Mouse (Mus musculus): ENCODE measurements around the gene Btf3l4. TPM values are rescaled to one million over a fixed set of nuclear protein-coding genes. Genes with fewer than 3 reads are reported as not detected.

The Btf3l4 gene
- total RNA-seq, 2 experiments from 2014 or later: 35.0 to 51.4 TPM

DNA sequence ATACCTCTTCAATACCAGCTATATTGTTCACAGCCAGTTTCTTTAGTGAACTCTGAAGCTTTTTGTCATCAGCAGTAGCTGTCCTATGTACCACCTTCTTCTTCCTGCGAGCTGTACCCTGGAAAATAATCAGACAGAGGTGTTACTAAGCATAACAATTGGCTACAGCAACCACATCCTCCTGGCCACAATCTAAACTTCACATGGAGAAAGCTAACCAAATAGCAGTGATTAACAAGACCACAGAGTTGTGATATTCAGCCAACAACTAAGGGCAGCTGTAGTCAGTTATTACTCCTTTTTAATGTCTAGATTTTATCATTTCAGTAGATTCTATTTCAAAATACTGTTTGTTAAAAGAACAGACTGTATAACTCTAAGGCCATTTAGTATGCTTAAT, 7.3 kb downstream of the Btf3l4 start:
- ATAC-seq (replicated peaks; ENCODE audit: poor library complexity, severe bottlenecking): no peak

GRCm38 (mm10) chr4:108825677-108826076, 7.7 kb downstream of the Btf3l4 start:
- ATAC-seq (replicated peaks; ENCODE audit: poor library complexity, severe bottlenecking): no peak

GRCm38 (mm10) chr4:108811550-108811949, 21.9 kb downstream of the Btf3l4 start:
- ATAC-seq (replicated peaks; ENCODE audit: poor library complexity, severe bottlenecking): no peak

DNA sequence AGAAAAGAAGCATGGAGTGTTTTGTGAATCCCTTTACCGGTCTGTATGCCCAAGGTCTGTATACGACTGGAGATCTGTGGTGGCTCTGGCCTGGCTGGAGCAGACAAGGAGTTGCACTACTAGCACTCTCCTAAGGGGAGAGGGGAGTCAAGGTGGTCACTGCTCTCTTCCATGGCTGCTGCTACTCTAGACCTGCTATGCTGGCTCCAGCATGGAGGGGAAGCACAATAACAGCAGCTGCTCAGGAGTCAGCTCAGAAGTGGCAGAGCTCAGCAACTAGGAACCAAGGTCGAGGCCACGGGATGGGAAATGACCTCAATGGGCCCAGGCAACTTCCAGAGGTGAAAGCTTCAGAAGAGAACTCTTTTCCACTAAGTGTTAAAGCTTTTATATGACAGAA, 22.3 kb downstream of the Btf3l4 start:
- ATAC-seq (replicated peaks; ENCODE audit: poor library complexity, severe bottlenecking): no peak

- no peak for ATAC-seq (replicated peaks; ENCODE audit: poor library complexity, severe bottlenecking)
Measured at GRCm38 (mm10) chr4:108803535-108803934, 29.9 kb downstream of the Btf3l4 start.

DNA sequence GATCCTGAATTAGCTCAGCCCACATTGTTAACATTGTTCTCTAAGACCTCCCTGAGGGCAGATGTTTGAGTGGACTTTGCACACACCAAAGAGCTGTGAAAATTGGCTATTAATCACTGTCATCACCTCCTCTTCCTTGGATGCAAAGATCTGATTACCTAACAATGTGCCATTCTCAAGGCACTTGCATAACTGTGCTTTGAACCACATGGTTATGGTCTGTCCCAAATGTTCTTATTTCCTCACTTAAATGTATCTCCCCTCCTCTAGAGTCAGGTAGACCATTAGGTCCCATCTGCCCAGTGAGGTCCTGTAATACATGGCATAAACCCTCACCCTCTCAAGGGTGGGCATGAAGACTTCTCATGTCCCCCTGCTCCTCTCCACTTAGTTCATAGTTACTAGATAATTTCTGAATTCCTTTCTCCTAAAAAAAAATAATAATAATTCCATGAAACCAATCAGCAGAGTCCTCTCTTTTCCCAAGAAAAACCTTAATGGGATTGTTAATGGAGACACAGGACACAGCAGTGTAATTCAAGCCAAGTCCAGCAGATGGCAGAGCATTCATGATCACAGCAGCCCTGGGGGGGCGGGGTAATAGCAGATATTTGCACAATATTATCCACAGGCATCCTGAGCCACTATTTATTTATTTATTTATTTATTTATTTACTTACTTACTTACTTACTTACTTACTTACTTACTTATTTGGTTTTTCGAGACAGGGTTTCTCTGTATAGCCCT, 35.2 kb downstream of the Btf3l4 start:
- peak; percentile 79 for ATAC-seq (replicated peaks; ENCODE audit: poor library complexity, severe bottlenecking)

- no peak for ATAC-seq (replicated peaks; ENCODE audit: poor library complexity, severe bottlenecking)
Measured at GRCm38 (mm10) chr4:108796701-108797100, 36.7 kb downstream of the Btf3l4 start.

GRCm38 (mm10) chr4:108793941-108794340, 39.5 kb downstream of the Btf3l4 start:
- ATAC-seq (replicated peaks; ENCODE audit: poor library complexity, severe bottlenecking): no peak

DNA sequence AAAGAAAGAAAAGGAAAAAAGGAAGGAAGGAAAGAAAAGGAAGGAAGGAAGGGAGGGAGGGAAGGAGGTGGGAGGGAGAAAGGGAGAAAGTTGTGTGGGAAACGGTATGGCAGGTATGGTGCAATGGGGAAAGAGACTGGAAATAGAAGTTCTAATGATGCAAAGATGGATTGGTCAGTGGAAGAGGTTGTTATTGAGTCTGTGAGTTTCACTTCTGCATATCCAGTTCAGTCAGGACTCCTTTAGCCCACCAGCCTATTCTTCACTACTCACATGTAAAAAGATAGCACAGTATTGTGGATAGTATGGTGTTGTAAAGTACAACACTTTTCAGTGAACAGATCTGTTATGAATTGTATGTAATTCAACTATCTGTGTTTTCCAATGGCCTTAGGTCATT, 42.9 kb downstream of the Btf3l4 start:
- ATAC-seq (replicated peaks; ENCODE audit: poor library complexity, severe bottlenecking): peak; percentile 84

GRCm38 (mm10) chr4:108789258-108789936, 44.0 kb downstream of the Btf3l4 start:
- peak; percentile 93 for ATAC-seq (replicated peaks; ENCODE audit: poor library complexity, severe bottlenecking)

DNA sequence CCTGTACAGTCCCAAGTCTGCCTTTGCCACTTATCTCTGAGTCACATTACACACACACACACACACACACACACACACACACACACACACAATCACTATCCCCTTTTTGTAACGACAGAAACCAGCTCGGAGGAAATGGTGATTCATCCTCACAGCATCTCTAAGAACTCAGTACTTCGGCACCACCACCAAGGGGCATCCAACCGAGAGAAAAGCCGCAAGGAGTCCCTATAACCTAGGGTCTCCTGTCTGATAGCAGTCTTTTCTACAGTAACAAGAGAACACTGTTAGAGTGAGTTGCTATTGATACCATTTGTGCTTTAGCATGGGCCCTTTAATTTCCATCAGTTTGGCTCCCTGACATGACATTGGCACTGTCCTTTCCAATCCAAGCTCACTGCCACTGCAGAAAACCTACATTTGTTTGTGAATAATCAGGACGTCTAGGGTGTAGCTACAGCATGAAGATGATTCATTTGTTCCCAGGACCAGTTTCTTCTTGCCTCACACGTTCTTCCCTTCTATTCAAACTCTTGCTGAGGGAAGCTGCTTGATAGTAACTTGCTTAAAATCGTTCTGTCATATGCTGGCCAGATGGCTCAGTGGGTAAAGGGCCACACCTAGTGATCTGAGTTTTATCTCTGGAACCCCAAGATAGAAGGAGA, 50.9 kb downstream of the Btf3l4 start:
- peak; percentile 47 for ATAC-seq (replicated peaks; ENCODE audit: poor library complexity, severe bottlenecking)

DNA sequence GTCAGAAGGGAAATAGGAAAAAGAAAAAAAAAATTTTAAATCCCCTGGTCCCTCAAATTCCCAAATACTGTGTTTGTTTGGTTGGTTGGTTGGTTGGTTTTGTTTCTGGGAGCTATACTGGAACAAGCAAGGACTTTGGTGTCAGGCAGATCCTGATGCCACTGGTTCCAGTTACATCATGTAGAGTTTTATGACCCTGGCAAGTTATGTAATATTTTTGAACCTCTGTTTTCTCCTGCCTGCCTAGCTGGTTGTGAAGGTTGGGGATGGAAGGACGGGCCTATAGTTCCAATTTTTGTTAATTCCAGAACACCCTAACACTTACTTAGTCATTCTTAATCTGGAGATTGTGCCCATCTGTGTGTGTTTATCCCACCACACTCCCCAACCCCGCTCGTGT, 51.8 kb downstream of the Btf3l4 start:
- no peak for ATAC-seq (replicated peaks; ENCODE audit: poor library complexity, severe bottlenecking)

DNA sequence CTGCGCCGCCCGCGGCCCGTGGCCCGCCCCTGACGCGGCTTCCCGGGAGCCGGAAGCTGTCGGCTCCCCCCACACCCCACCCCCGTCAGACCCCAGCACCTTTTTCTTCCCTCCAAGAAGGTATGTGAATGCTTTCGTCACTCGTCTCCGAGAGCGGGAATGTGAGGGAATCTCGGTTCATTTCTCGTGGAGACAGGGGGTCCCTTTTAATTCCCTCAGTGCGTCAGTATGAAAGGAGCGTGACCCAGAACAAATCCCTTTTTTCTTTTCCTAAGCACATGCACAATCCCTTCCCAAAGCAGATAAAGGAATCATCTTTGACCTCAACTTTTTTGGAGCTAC, 52.6 kb downstream of the Btf3l4 start:
- ATAC-seq (replicated peaks; ENCODE audit: poor library complexity, severe bottlenecking): no peak

DNA sequence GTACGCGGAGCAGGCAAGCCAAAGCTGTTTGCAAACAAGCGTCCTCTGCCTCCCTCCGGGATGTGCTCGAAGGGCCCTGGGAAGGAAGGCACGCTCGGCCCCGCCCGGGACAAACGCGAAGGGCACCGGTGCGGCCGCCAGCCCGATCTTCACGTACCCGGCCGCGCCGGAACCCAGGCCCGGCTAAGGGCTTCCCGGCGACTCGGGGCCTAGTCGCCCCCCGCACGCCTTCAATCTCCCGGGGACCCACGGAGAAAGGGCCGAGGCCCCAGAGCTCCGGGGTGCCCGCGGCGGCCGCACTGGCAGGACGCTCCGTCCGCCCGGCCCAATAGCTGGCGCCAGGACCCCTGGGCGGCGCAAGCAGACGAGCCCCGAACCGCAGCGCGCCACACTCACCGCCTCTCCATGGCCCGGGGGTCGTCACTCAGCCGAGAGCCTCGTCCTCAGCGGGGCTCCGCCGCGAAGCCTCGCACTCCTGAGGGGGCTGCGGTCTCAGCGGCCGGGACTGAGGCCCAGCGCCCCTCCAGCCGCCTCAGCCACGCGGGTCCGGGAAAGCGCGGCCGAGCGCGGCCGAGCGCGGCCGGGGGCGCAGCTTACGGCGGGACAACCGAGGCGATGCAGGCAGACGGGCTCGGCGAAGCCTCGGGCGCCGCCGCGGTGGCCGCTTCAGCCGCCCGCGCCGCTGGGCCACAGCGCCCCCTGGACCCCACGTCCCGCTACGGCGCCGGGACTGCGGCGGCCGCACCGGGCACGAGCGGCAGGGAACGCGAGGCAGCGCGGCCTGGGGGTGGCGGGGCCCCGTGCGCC, 53.2 kb downstream of the Btf3l4 start, which contains the start of gene Zfyve9:
Gene Zfyve9, minus strand, starts transcription at position 742 of the 807 bp plus-strand sequence.
- peak; percentile 91 for ATAC-seq (replicated peaks; ENCODE audit: poor library complexity, severe bottlenecking)

DNA sequence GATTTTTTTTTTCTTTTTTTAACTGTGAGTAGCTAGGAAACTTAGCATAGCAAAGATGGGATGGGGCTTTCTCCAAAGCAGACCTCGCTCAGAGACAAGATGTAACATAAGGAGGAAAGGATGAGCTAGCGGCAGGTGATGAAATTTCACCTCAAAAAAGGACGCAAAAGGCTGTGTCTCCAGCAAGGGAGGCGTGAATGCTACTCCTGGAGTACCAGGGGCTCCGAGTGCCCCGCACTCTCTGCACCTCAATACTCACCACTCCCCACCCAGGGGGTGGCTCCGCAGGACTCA, 53.7 kb downstream of the Btf3l4 start:
- ATAC-seq (replicated peaks; ENCODE audit: poor library complexity, severe bottlenecking): no peak

GRCm38 (mm10) chr4:108768527-108768926, 64.9 kb downstream of the Btf3l4 start:
- peak; percentile 78 for ATAC-seq (replicated peaks; ENCODE audit: poor library complexity, severe bottlenecking)

Other genes starting within 250 kb of the Btf3l4 start
- gene Cc2d1b, start 213.7 kb downstream of the Btf3l4 start, total RNA-seq (2014; fragmentation: Nextera tagmentation): 23.5 and 29.2 TPM in 2 replicates
- gene Cc2d1b, start 213.7 kb downstream of the Btf3l4 start, total RNA-seq (2017): 65.4 and 86.2 TPM in 2 replicates
- gene 3110021N24Rik, start 114.0 kb downstream of the Btf3l4 start, total RNA-seq (2014; fragmentation: Nextera tagmentation): not detected in 2 replicates
- not detected in 2 replicates for gene 3110021N24Rik, start 114.0 kb downstream of the Btf3l4 start, total RNA-seq (2017)
- gene Zfyve9, start 52.8 kb downstream of the Btf3l4 start, total RNA-seq (2014; fragmentation: Nextera tagmentation): 0.11 and 1.3 TPM in 2 replicates
- gene Zfyve9, start 52.8 kb downstream of the Btf3l4 start, total RNA-seq (2017): 0.56 and 1.3 TPM in 2 replicates
- 58.9 and 92.9 TPM in 2 replicates for gene Txndc12, start 987 bp upstream of the Btf3l4 start, total RNA-seq (2014; fragmentation: Nextera tagmentation)
- gene Txndc12, start 987 bp upstream of the Btf3l4 start, total RNA-seq (2017): 101 and 120 TPM in 2 replicates
- 33.0 and 44.0 TPM in 2 replicates for gene Kti12, start 14.2 kb upstream of the Btf3l4 start, total RNA-seq (2014; fragmentation: Nextera tagmentation)
- gene Kti12, start 14.2 kb upstream of the Btf3l4 start, total RNA-seq (2017): 21.2 and 29.6 TPM in 2 replicates
- gene A730015C16Rik, start 15.0 kb upstream of the Btf3l4 start, total RNA-seq (2014; fragmentation: Nextera tagmentation): not detected in 2 replicates
- 0.65 and 3.2 TPM in 2 replicates for gene A730015C16Rik, start 15.0 kb upstream of the Btf3l4 start, total RNA-seq (2017)
- gene Rab3b, start 45.4 kb upstream of the Btf3l4 start, total RNA-seq (2014; fragmentation: Nextera tagmentation): not detected in 2 replicates
- gene Rab3b, start 45.4 kb upstream of the Btf3l4 start, total RNA-seq (2017): 4.8 TPM in 1 of 2 replicates, not detected in the other
- 101 and 106 TPM in 2 replicates for gene Nrd1, start 167.0 kb upstream of the Btf3l4 start, total RNA-seq (2014; fragmentation: Nextera tagmentation)
- 88.4 and 119 TPM in 2 replicates for gene Nrd1, start 167.0 kb upstream of the Btf3l4 start, total RNA-seq (2017)